Mouse (Mus musculus) frontal cortex, adult (tissue): ENCODE measurements at regions not wholly inside any gene's neighbourhood (a gene's known extent, or its start where the extent isn't known, plus 50 kb on each side); places are given as distances from the start of the nearest gene placed in this dataset.
A peak's percentile ranks its signal among the peaks of the same experiment; 100 is the strongest.

Source experiments
- ATAC-seq: cut with Nextera tagmentation; 2 replicates; pipeline ENCODE4 v1.9.2; 2017; ENCODE audit warnings: mild to moderate bottlenecking, moderate library complexity, mixed read lengths; ENCODE audit not compliant: low TSS enrichment

GRCm38 (mm10) chr4:70952671-70953070 is 417.9 kb upstream of the Megf9 start:
- peak; percentile 76 for ATAC-seq

DNA sequence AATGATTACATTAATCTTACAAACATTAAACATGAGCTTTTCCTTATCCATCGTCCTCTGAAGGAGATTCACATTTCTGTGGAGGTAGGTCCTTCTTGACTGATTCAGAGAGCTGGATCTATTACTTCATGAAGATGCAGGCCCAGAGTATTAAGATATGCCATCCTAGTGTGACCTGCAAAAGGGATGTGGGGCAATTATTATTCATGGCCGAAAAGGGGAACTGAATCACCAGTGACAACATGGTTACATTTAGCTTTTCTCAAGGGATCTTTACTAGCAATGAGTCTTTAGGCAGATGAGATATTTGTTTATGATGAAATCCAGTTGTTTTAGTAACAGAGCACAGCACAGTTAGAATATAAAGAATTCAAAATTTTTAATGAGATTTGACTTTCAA is 405.4 kb upstream of the Megf9 start:
- ATAC-seq = no peak

GRCm38 (mm10) chr4:70934140-70934539 is 399.3 kb upstream of the Megf9 start:
- no peak for ATAC-seq

GRCm38 (mm10) chr4:70921972-70922692 is 387.3 kb upstream of the Megf9 start:
- ATAC-seq = no peak

- no peak for ATAC-seq
Observed at GRCm38 (mm10) chr4:70914566-70914965, 379.8 kb upstream of the Megf9 start.

DNA sequence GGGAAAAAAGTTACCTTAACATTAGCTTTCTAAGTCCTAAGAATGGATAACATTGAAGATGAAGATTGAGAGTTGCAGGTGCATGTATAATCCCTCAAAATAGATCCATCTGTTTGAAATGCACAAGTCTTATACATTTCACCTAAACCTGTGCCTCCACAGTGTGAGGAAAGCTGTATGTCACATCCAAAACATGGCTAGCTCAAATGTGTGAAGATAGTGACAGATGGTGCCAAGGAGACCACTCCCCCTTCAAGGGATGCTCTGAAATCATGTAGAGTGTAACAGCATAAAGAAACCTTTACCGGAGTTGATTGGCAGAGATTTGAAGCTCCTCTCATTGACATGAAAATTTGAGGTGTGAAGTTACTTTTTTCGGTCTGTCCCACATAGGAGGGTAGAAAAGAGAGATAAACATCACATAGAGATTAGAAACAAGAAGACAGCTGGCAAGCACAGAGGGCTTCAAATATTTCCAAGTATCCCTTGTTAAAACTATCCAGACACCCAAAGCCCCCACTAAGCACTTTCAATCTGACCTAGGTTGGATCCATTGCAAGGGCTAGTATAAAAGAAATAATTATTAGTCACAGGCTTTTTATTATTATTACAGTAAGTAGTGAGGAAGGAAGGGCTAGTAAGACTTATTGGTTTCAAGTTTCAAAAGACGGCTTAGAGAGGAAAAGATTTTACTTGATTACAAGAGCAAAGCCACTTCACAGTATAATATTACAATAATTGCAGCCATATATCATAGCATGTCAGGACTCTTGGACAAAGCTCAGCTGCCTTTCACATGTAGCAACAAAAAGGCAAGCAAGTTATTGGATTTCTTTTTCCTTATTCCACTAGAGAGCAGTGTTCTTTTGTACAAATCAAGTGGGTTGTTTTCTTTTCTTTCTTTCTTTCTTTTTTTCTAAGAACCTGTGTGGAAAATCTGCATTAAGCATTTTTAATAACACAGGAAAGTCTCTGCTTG is 372.3 kb upstream of the Megf9 start:
- ATAC-seq = 0 out of 2 replicates have a peak, but pooled peaks have one; percentile 47
